Mouse (Mus musculus) frontal cortex, postnatal 14 days (tissue): ENCODE results near the gene Pcdh20.

Source experiments
- DNase-seq, 2 experiments: peaks; one replicate each; pipeline ENCODE4 v3.0.0; 2022; ENCODE audit warnings: low spot score in 2 of 2

Pcdh20 gene

GRCm38 (mm10) chr14:88470495-88471434 is at the start of gene Pcdh20:
TSS of gene Pcdh20 (minus strand) at chr14:88471396.
- DNase-seq: peak in 1 of 2 experiments; percentile 44

GRCm38 (mm10) chr14:88479909-88480308 is 8.7 kb upstream of the Pcdh20 start:
- DNase-seq: no peak

- no peak for DNase-seq
These were observed 1.2 kb downstream of the Pcdh20 start for GRCm38 (mm10) chr14:88469956-88470355.

GRCm38 (mm10) chr14:88469361-88469760 is 1.8 kb downstream of the Pcdh20 start:
- DNase-seq: no peak

GRCm38 (mm10) chr14:88466416-88466815 is 4.8 kb downstream of the Pcdh20 start:
- no peak for DNase-seq

- DNase-seq: no peak
These were observed 6.8 kb downstream of the Pcdh20 start for GRCm38 (mm10) chr14:88464356-88464755.

GRCm38 (mm10) chr14:88463357-88463756 is 7.8 kb downstream of the Pcdh20 start:
- no peak for DNase-seq

GRCm38 (mm10) chr14:88462944-88463343 is 8.3 kb downstream of the Pcdh20 start:
- DNase-seq: no peak

GRCm38 (mm10) chr14:88460705-88461104 is 10.5 kb downstream of the Pcdh20 start:
- no peak for DNase-seq

GRCm38 (mm10) chr14:88443304-88443703 is 27.9 kb downstream of the Pcdh20 start:
- no peak for DNase-seq

GRCm38 (mm10) chr14:88429393-88429792 is 41.8 kb downstream of the Pcdh20 start:
- no peak for DNase-seq

- no peak for DNase-seq
These were observed 43.8 kb downstream of the Pcdh20 start for GRCm38 (mm10) chr14:88427370-88427769.
